Mouse (Mus musculus) forebrain, embryonic 10.5 days (tissue): ENCODE measurements at regions not wholly inside any gene's neighbourhood (a gene's known extent, or its start where the extent isn't known, plus 50 kb on each side); places are given as distances from the start of the nearest gene placed in this dataset.

ENCODE experiments used
- DNase-seq: peaks from one replicate; pipeline ENCODE4 v3.0.0-alpha.2; 2017; ENCODE audit warnings: low spot score; ENCODE audit errors: extremely low spot score
- H3K27ac ChIP-seq: fragments of 300-500 bp; sonication (generic); 2 replicates; pipeline ENCODE4 v1.5.1; 2016; ENCODE audit warnings: mild to moderate bottlenecking
- H3K27me3 ChIP-seq: fragments of 300-500 bp; sonication (generic); 2 replicates; pipeline ENCODE4 v1.6.1; 2016; ENCODE audit warnings: mild to moderate bottlenecking; ENCODE audit not compliant: poor library complexity, severe bottlenecking
- H3K36me3 ChIP-seq: fragments of 300-500 bp; sonication (generic); replicated peaks from 2 replicates; pipeline ENCODE4 v1.6.1; 2016; ENCODE audit warnings: mild to moderate bottlenecking, moderate library complexity
- H3K4me1 ChIP-seq: fragments of 300-500 bp; sonication (generic); 2 replicates; pipeline ENCODE4 v1.6.1; 2016
- H3K4me3 ChIP-seq: fragments of 300-500 bp; sonication (generic); 2 replicates; pipeline ENCODE4 v1.5.1; 2016; ENCODE audit warnings: mild to moderate bottlenecking, moderate library complexity
- H3K9me3 ChIP-seq: fragments of 300-500 bp; sonication (generic); 2 replicates; pipeline ENCODE4 v1.6.1; 2016; ENCODE audit warnings: mild to moderate bottlenecking, moderate library complexity
- WGBS: fragments of 180-500 bp; shearing (Covaris S2); methylation state at CpG from one replicate; pipeline ENCODE4 v1.1.7; 2016; 5-methylcytosine and 5-hydroxymethylcytosine counted together

- Histone ChIP-seq H3K27me3 (no peaks in the 10 kb centered on the region), H3K36me3 (no peaks in the 10 kb centered on the region), H3K9me3 (no peaks in the 10 kb centered on the region), H3K4me3 (no peak overlapping the region), H3K4me1 (peaks cover 27% of the 10 kb centered on the region), H3K27ac (no peak overlapping the region)
- DNase-seq: peak; percentile 35
- WGBS: 8% methylated on average over 2 of the region's 2 CpGs
Measured at GRCm38 (mm10) chr12:14088960-14089359, 62.9 kb downstream of the Fam84a start.

- no peak overlapping the region for H3K27ac ChIP-seq
- no peaks in the 10 kb centered on the region for H3K27me3 ChIP-seq
- no peaks in the 10 kb centered on the region for H3K36me3 ChIP-seq
- 96% methylated on average over 3 of the region's 3 CpGs for WGBS
- H3K9me3 ChIP-seq: no peaks in the 10 kb centered on the region
- no peak for DNase-seq
- peaks cover 11% of the 10 kb centered on the region for H3K4me1 ChIP-seq
- no peak overlapping the region for H3K4me3 ChIP-seq
Measured at GRCm38 (mm10) chr12:14082771-14083170, 69.1 kb downstream of the Fam84a start.

- H3K27ac ChIP-seq: no peak overlapping the region
- no peak for DNase-seq
- 93% methylated on average over 1 of the region's 1 CpGs for WGBS
- H3K9me3 ChIP-seq: no peaks in the 10 kb centered on the region
- no peaks in the 10 kb centered on the region for H3K27me3 ChIP-seq
- H3K4me3 ChIP-seq: no peak overlapping the region
- H3K36me3 ChIP-seq: no peaks in the 10 kb centered on the region
- H3K4me1 ChIP-seq: no peaks in the 10 kb centered on the region
Measured at GRCm38 (mm10) chr12:14079892-14080291, 72.0 kb downstream of the Fam84a start.

- Histone ChIP-seq H3K4me1 (no peaks in the 10 kb centered on the region), H3K4me3 (no peak overlapping the region), H3K36me3 (no peaks in the 10 kb centered on the region), H3K27ac (no peak overlapping the region), H3K27me3 (no peaks in the 10 kb centered on the region), H3K9me3 (no peaks in the 10 kb centered on the region)
- WGBS: 89% methylated on average over 4 of the region's 4 CpGs
- DNase-seq: no peak
Measured at GRCm38 (mm10) chr12:14069049-14069448, 82.8 kb downstream of the Fam84a start.

GRCm38 (mm10) chr12:14065401-14065800, 86.5 kb downstream of the Fam84a start:
- no peak overlapping the region for H3K27ac ChIP-seq
- no peak for DNase-seq
- 84% methylated on average over 3 of the region's 3 CpGs for WGBS

GRCm38 (mm10) chr12:14063276-14063675, 88.6 kb downstream of the Fam84a start:
- WGBS: 83% methylated on average over 4 of the region's 4 CpGs
- Histone ChIP-seq H3K4me3 (no peak overlapping the region), H3K27ac (no peak overlapping the region), H3K9me3 (no peaks in the 10 kb centered on the region), H3K4me1 (no peaks in the 10 kb centered on the region), H3K27me3 (no peaks in the 10 kb centered on the region), H3K36me3 (no peaks in the 10 kb centered on the region)
- DNase-seq: no peak

More at GRCm38 (mm10) chr12:14065401-14065800, 86.5 kb downstream of the Fam84a start:
- Histone ChIP-seq H3K27me3 (no peaks in the 10 kb centered on the region), H3K36me3 (no peaks in the 10 kb centered on the region), H3K4me3 (no peak overlapping the region), H3K9me3 (no peaks in the 10 kb centered on the region), H3K4me1 (no peaks in the 10 kb centered on the region)

- DNase-seq: no peak
- Histone ChIP-seq H3K4me1 (no peaks in the 10 kb centered on the region), H3K36me3 (no peaks in the 10 kb centered on the region), H3K4me3 (no peak overlapping the region), H3K9me3 (no peaks in the 10 kb centered on the region), H3K27me3 (no peaks in the 10 kb centered on the region), H3K27ac (no peak overlapping the region)
- WGBS: 89% methylated on average over 4 of the region's 4 CpGs
Measured at GRCm38 (mm10) chr12:14056116-14056515, 95.7 kb downstream of the Fam84a start.

GRCm38 (mm10) chr12:14032363-14032762, 119.5 kb downstream of the Fam84a start:
- no peaks in the 10 kb centered on the region for H3K9me3 ChIP-seq
- H3K4me1 ChIP-seq: no peaks in the 10 kb centered on the region
- no peak overlapping the region for H3K27ac ChIP-seq
- no peak overlapping the region for H3K4me3 ChIP-seq
- no peaks in the 10 kb centered on the region for H3K36me3 ChIP-seq
- DNase-seq: no peak
- no peaks in the 10 kb centered on the region for H3K27me3 ChIP-seq
- 85% methylated on average over 1 of the region's 1 CpGs for WGBS

GRCm38 (mm10) chr12:14015271-14015670, 136.6 kb downstream of the Fam84a start:
- H3K9me3 ChIP-seq: no peaks in the 10 kb centered on the region
- no peak overlapping the region for H3K27ac ChIP-seq
- no peaks in the 10 kb centered on the region for H3K36me3 ChIP-seq
- no peak for DNase-seq
- H3K4me3 ChIP-seq: no peak overlapping the region
- H3K27me3 ChIP-seq: no peaks in the 10 kb centered on the region
- no peaks in the 10 kb centered on the region for H3K4me1 ChIP-seq

- Histone ChIP-seq H3K4me1 (no peaks in the 10 kb centered on the region), H3K27me3 (no peaks in the 10 kb centered on the region), H3K36me3 (no peaks in the 10 kb centered on the region), H3K27ac (no peak overlapping the region), H3K4me3 (no peak overlapping the region), H3K9me3 (no peaks in the 10 kb centered on the region)
- whole genome bisulfite sequencing: 80% methylated on average over 1 of the region's 1 CpGs
- no peak for DNase-seq
Measured at GRCm38 (mm10) chr12:14005991-14006390, 145.9 kb downstream of the Fam84a start.

GRCm38 (mm10) chr12:14001672-14002071, 150.2 kb downstream of the Fam84a start:
- no peak for DNase-seq
- WGBS: 47% methylated on average over 1 of the region's 1 CpGs
- no peaks in the 10 kb centered on the region for H3K27me3 ChIP-seq
- no peaks in the 10 kb centered on the region for H3K9me3 ChIP-seq
- no peak overlapping the region for H3K4me3 ChIP-seq
- H3K4me1 ChIP-seq: no peaks in the 10 kb centered on the region
- no peaks in the 10 kb centered on the region for H3K36me3 ChIP-seq
- no peak overlapping the region for H3K27ac ChIP-seq

- H3K4me1 ChIP-seq: peaks cover 16% of the 10 kb centered on the region
- no peak overlapping the region for H3K4me3 ChIP-seq
- no peak for DNase-seq
- H3K9me3 ChIP-seq: no peaks in the 10 kb centered on the region
- no peak overlapping the region for H3K27ac ChIP-seq
- H3K27me3 ChIP-seq: peaks cover 80% of the 10 kb centered on the region
- no peaks in the 10 kb centered on the region for H3K36me3 ChIP-seq
- 63% methylated on average over 1 of the region's 1 CpGs for WGBS
Measured at GRCm38 (mm10) chr12:13984396-13984776, 167.5 kb downstream of the Fam84a start.

- Histone ChIP-seq H3K36me3 (no peaks in the 10 kb centered on the region), H3K9me3 (no peaks in the 10 kb centered on the region), H3K4me3 (no peak overlapping the region), H3K4me1 (peaks cover 16% of the 10 kb centered on the region), H3K27ac (no peak overlapping the region), H3K27me3 (peaks cover 81% of the 10 kb centered on the region)
- peak; percentile 15 for DNase-seq
- 64% methylated on average over 7 of the region's 7 CpGs for WGBS
Measured at GRCm38 (mm10) chr12:13983631-13984395, 168.0 kb downstream of the Fam84a start.

- no peak for DNase-seq
- H3K27ac ChIP-seq: no peak overlapping the region
- 95% methylated on average over 3 of the region's 3 CpGs for WGBS
- H3K27me3 ChIP-seq: no peaks in the 10 kb centered on the region
- H3K9me3 ChIP-seq: no peaks in the 10 kb centered on the region
- no peaks in the 10 kb centered on the region for H3K36me3 ChIP-seq
- no peak overlapping the region for H3K4me3 ChIP-seq
- H3K4me1 ChIP-seq: no peaks in the 10 kb centered on the region
Measured at GRCm38 (mm10) chr12:13964537-13964936, 187.3 kb downstream of the Fam84a start.
